13 mouse cellular contexts compared by ENCODE assay signal in genomic region chr8:107085358-107085757, GRCm38 (mm10). TPM values are rescaled to one million over a fixed set of nuclear protein-coding genes. Genes with fewer than 3 reads are reported as not detected.
DNase-seq lines count a peak whose midpoint lies in the region; ATAC-seq and TF ChIP-seq lines count a peak whose summit lies in the region.
"Had no signal": no experiment of that assay in that cellular context is flagged by ENCODE, and none has a peak within 500 bp of the region (broad histone marks: within the 10 kb centered on the region; RNA-seq: fewer than 3 reads in every experiment).

No protein-coding gene starts in this region.

- H3K4me1 ChIP-seq in kidney, adult 2 months (ENCODE audit: control insufficient read depth, insufficient read depth, low read length): no peaks in the 10 kb centered on the region
- H3K4me1 ChIP-seq in thymus, adult 2 months (replicated peaks; ENCODE audit: control insufficient read depth, insufficient read depth, low read length): no peaks in the 10 kb centered on the region
- no peaks in the 10 kb centered on the region for H3K4me1 ChIP-seq in embryonic fibroblast, embryonic 13.5 days (ENCODE audit: control insufficient read depth, insufficient read depth, low read length)
- H3K4me1 ChIP-seq: hindbrain, embryonic 12.5 days; liver, embryonic 15.5 days had no signal

- 98% methylated on average over 17 of the region's 17 CpGs for WGBS in kidney, adult 2 months
- WGBS in thymus, adult 2 months: 98% methylated on average over 17 of the region's 17 CpGs

- TF ChIP-seq POLR2A in kidney, adult 2 months (IDR thresholded peaks at IDR 0.05; ENCODE audit: low read depth, low read length): no peak
- no peak for TF ChIP-seq POLR2A in thymus, adult 2 months (IDR thresholded peaks at IDR 0.05; ENCODE audit: control insufficient read depth, extremely low read depth, insufficient read depth, low read length, poor library complexity)
- TF ChIP-seq POLR2A in embryonic fibroblast, embryonic 13.5 days (IDR thresholded peaks at IDR 0.05; ENCODE audit: low read depth, low read length): no peak

- peak; percentile 32; the same call in 1 of the 2 replicates for TF ChIP-seq CTCF in kidney, adult 2 months (conservative IDR thresholded peaks at IDR 0.05; ENCODE audit: insufficient read depth, insufficient read length, low read depth, low read length)
- peak; percentile 69 for TF ChIP-seq CTCF in thymus, adult 2 months (IDR thresholded peaks at IDR 0.05; ENCODE audit: borderline replicate concordance, control insufficient read depth, extremely low read depth, insufficient read depth, low read length, poor library complexity)
- peak; percentile 34; the same call in 1 of the 2 replicates for TF ChIP-seq CTCF in embryonic fibroblast, embryonic 13.5 days (IDR thresholded peaks at IDR 0.05; ENCODE audit: borderline replicate concordance, insufficient read depth, low read length)

- DNase-seq in kidney, adult 2 months: no peak
- no peak for DNase-seq in kidney, postnatal 14 days
- DNase-seq in thymus, adult 2 months: peak; percentile 35
- DNase-seq in thymus, adult 18-20 months: no peak
- no peak for DNase-seq in retina, embryonic 14.5 days (ENCODE audit: low spot score)
- no peak for DNase-seq in right cerebral cortex, postnatal 10 days (ENCODE audit: low spot score in 2 of 2)
- DNase-seq: cerebellum, adult 18-20 months had no signal

- ATAC-seq in monocyte, adult 5-6 weeks (replicated peaks; ENCODE audit: insufficient number of reproducible peaks, low FRiP score, low TSS enrichment, poor library complexity, severe bottlenecking): no peak

- peaks cover 2% of the 10 kb centered on the region for H3K36me3 ChIP-seq in kidney, adult 2 months (ENCODE audit: control insufficient read depth, insufficient read depth, low read length)
- peaks cover 35% of the 10 kb centered on the region for H3K36me3 ChIP-seq in thymus, adult 2 months (ENCODE audit: control insufficient read depth, insufficient read depth, low read length)

- H3K4me3 ChIP-seq in kidney, adult 2 months (ENCODE audit: insufficient read depth, low read depth, low read length): no peak overlapping the region
- H3K4me3 ChIP-seq in thymus, adult 2 months (ENCODE audit: control insufficient read depth, insufficient read depth, low read length): no peak overlapping the region
- H3K4me3 ChIP-seq in embryonic fibroblast, embryonic 13.5 days (ENCODE audit: insufficient read depth, low read length): no peak overlapping the region
- H3K4me3 ChIP-seq: hindbrain, embryonic 12.5 days; liver, embryonic 15.5 days; myocyte had no signal

- H3K27me3 ChIP-seq in kidney, adult 2 months (replicated peaks; ENCODE audit: control insufficient read depth, insufficient read depth, low read length): no peaks in the 10 kb centered on the region
- no peaks in the 10 kb centered on the region for H3K27me3 ChIP-seq in thymus, adult 2 months (ENCODE audit: control insufficient read depth, insufficient read depth, low read length)
- H3K27me3 ChIP-seq: hindbrain, embryonic 12.5 days; liver, embryonic 15.5 days had no signal

- no peak overlapping the region for H3K27ac ChIP-seq in kidney, adult 2 months (ENCODE audit: insufficient read depth, low read depth, low read length)
- H3K27ac ChIP-seq in thymus, adult 2 months (ENCODE audit: control insufficient read depth, insufficient read depth, low read length): no peak overlapping the region
- no peak overlapping the region for H3K27ac ChIP-seq in embryonic fibroblast, embryonic 13.5 days (ENCODE audit: insufficient read depth, low read length)
- H3K27ac ChIP-seq: hindbrain, embryonic 12.5 days; liver, embryonic 15.5 days had no signal

RNA-seq across cellular contexts. Expression of gene Terf2, which starts 11.0 kb away (rescaled TPM):
- polyA plus RNA-seq in kidney, adult 2 months (2012; rRNA removed): 8.7 and 12.2 TPM in 2 replicates
- 30.9 and 31.5 TPM in 2 replicates for polyA plus RNA-seq in thymus, adult 2 months (2012; rRNA removed)
- polyA plus RNA-seq in embryonic fibroblast, embryonic 13.5 days (2011; ENCODE audit: insufficient read length, low read depth, missing spikeins): 28.0 and 35.7 TPM in 2 replicates
- total RNA-seq in monocyte, adult 5-6 weeks (2017): 11.3 to 22.7 TPM (median 13.9 TPM) in 3 replicates

RNA-seq across cellular contexts. Expression of gene Tmed6, which starts 19.9 kb away (rescaled TPM):
- 55.0 and 65.3 TPM in 2 replicates for polyA plus RNA-seq in kidney, adult 2 months (2012; rRNA removed)
- 0.20 TPM in 2 replicates for polyA plus RNA-seq in thymus, adult 2 months (2012; rRNA removed)
- not detected in 2 replicates for polyA plus RNA-seq in embryonic fibroblast, embryonic 13.5 days (2011; ENCODE audit: insufficient read length, low read depth, missing spikeins)
- not detected in 3 replicates for total RNA-seq in monocyte, adult 5-6 weeks (2017)
- total RNA-seq: gastrocnemius, postnatal 4 days had no signal
- polyA plus RNA-seq: hindbrain, embryonic 12.5 days; myocyte had no signal

RNA-seq across cellular contexts. Expression of gene Nip7, which starts 28.7 kb away (rescaled TPM):
- polyA plus RNA-seq in kidney, adult 2 months (2012; rRNA removed): 38.2 and 54.3 TPM in 2 replicates
- polyA plus RNA-seq in thymus, adult 2 months (2012; rRNA removed): 34.1 and 38.4 TPM in 2 replicates
- 71.2 and 71.5 TPM in 2 replicates for polyA plus RNA-seq in embryonic fibroblast, embryonic 13.5 days (2011; ENCODE audit: insufficient read length, low read depth, missing spikeins)
- total RNA-seq in monocyte, adult 5-6 weeks (2017): 10.0 to 41.7 TPM (median 25.7 TPM) in 3 replicates

RNA-seq across cellular contexts. Expression of gene Cog8, which starts 28.9 kb away (rescaled TPM):
- 29.4 and 32.2 TPM in 2 replicates for polyA plus RNA-seq in kidney, adult 2 months (2012; rRNA removed)
- polyA plus RNA-seq in thymus, adult 2 months (2012; rRNA removed): 59.7 and 68.6 TPM in 2 replicates
- polyA plus RNA-seq in embryonic fibroblast, embryonic 13.5 days (2011; ENCODE audit: insufficient read length, low read depth, missing spikeins): 31.0 TPM in 2 replicates
- 12.4 to 21.3 TPM (median 19.2 TPM) in 3 replicates for total RNA-seq in monocyte, adult 5-6 weeks (2017)

RNA-seq across cellular contexts. Expression of gene Pdf, which starts 36.9 kb away (rescaled TPM):
- polyA plus RNA-seq in kidney, adult 2 months (2012; rRNA removed): 39.5 and 43.4 TPM in 2 replicates
- polyA plus RNA-seq in thymus, adult 2 months (2012; rRNA removed): 32.2 and 41.4 TPM in 2 replicates
- polyA plus RNA-seq in embryonic fibroblast, embryonic 13.5 days (2011; ENCODE audit: insufficient read length, low read depth, missing spikeins): 4.4 and 5.5 TPM in 2 replicates
- total RNA-seq in monocyte, adult 5-6 weeks (2017): 7.6 to 22.4 TPM (median 8.8 TPM) in 3 replicates

Comparison
In these comparisons a context has a peak if more than half of its experiments do, and no peak if none do; other contexts are left out.
1. RNA of gene Tmed6, which starts 19.9 kb away (polyA plus RNA-seq): 55.0 to 65.3 TPM in kidney, adult 2 months; 0.20 TPM in thymus, adult 2 months and not detected in embryonic fibroblast, embryonic 13.5 days; every median in the first group is over 10 times any median in the second.
2. Peak in every context shown above with its lines, with median percentiles within 50 percentile points of each other: CTCF ChIP-seq.